Comparison of ENCODE assay signal across 9 mouse cellular contexts in genomic region chr17:3206527-3207398, GRCm38 (mm10).
A peak's percentile ranks its signal among the peaks of the same experiment; 100 is the strongest.
DNase-seq lines count a peak whose midpoint lies in the region; ATAC-seq and TF ChIP-seq lines count a peak whose summit lies in the region.
"Had no signal": no experiment of that assay in that cellular context is flagged by ENCODE, and none has a peak within 500 bp of the region (broad histone marks: within the 10 kb centered on the region; RNA-seq: fewer than 3 reads in every experiment).

No protein-coding gene starts in this region.

- H3K9me3 ChIP-seq in liver, embryonic 11.5 days (ENCODE audit: control insufficient read depth, low read length): no peaks in the 10 kb centered on the region
- H3K9me3 ChIP-seq in liver, postnatal 0 days (ENCODE audit: low read length): no peaks in the 10 kb centered on the region
- no peaks in the 10 kb centered on the region for H3K9me3 ChIP-seq in embryonic facial prominence, embryonic 10.5 days
- no peaks in the 10 kb centered on the region for H3K9me3 ChIP-seq in hindbrain, postnatal 0 days (ENCODE audit: low read length)

- no peaks in the 10 kb centered on the region for H3K27me3 ChIP-seq in liver, embryonic 11.5 days (replicated peaks; ENCODE audit: control insufficient read depth, insufficient read depth, low read length)
- no peaks in the 10 kb centered on the region for H3K27me3 ChIP-seq in liver, postnatal 0 days (ENCODE audit: insufficient read depth, low read length)
- no peaks in the 10 kb centered on the region for H3K27me3 ChIP-seq in embryonic facial prominence, embryonic 10.5 days (replicated peaks; ENCODE audit: low read depth, poor library complexity, severe bottlenecking)
- no peaks in the 10 kb centered on the region for H3K27me3 ChIP-seq in kidney, adult 2 months (replicated peaks; ENCODE audit: control insufficient read depth, insufficient read depth, low read length)
- no peaks in the 10 kb centered on the region for H3K27me3 ChIP-seq in hindbrain, postnatal 0 days (ENCODE audit: insufficient read depth, low read length)

- no peak for TF ChIP-seq CTCF in liver, postnatal 0 days (IDR thresholded peaks at IDR 0.05; ENCODE audit: low read depth)
- TF ChIP-seq CTCF in kidney, adult 2 months (conservative IDR thresholded peaks at IDR 0.05; ENCODE audit: insufficient read depth, insufficient read length, low read depth, low read length): no peak
- no peak for TF ChIP-seq CTCF in hindbrain, postnatal 0 days (IDR thresholded peaks at IDR 0.05; ENCODE audit: low read depth)

- no peak for TF ChIP-seq EP300 in liver, postnatal 0 days (IDR thresholded peaks at IDR 0.05; ENCODE audit: low read depth)

- H3K4me3 ChIP-seq in liver, embryonic 11.5 days (ENCODE audit: low read depth, low read length): no peak overlapping the region
- no peak overlapping the region for H3K4me3 ChIP-seq in liver, postnatal 0 days (ENCODE audit: low read depth, low read length)
- H3K4me3 ChIP-seq in embryonic facial prominence, embryonic 10.5 days: no peak overlapping the region
- H3K4me3 ChIP-seq in kidney, adult 2 months (ENCODE audit: insufficient read depth, low read depth, low read length): no peak overlapping the region
- no peak overlapping the region for H3K4me3 ChIP-seq in hindbrain, postnatal 0 days (ENCODE audit: low read length)

- H3K36me3 ChIP-seq in liver, embryonic 11.5 days (ENCODE audit: control insufficient read depth, insufficient read depth, low read length): peaks cover 2% of the 10 kb centered on the region; the same call in 1 of the 2 replicates
- peaks cover 16% of the 10 kb centered on the region for H3K36me3 ChIP-seq in liver, postnatal 0 days (replicated peaks; ENCODE audit: insufficient read depth, low read length)
- H3K36me3 ChIP-seq in embryonic facial prominence, embryonic 10.5 days (replicated peaks): peaks cover 66% of the 10 kb centered on the region
- H3K36me3 ChIP-seq in kidney, adult 2 months (ENCODE audit: control insufficient read depth, insufficient read depth, low read length): no peaks in the 10 kb centered on the region
- H3K36me3 ChIP-seq in hindbrain, postnatal 0 days (ENCODE audit: insufficient read depth, low read length): no peaks in the 10 kb centered on the region; the same call in 1 of the 2 replicates

- TF ChIP-seq POLR2A in kidney, adult 2 months (IDR thresholded peaks at IDR 0.05; ENCODE audit: low read depth, low read length): no peak

- DNase-seq in liver, embryonic 11.5 days (ENCODE audit: low spot score): no peak
- DNase-seq in liver, postnatal 0 days: no peak
- no peak for DNase-seq in embryonic facial prominence, embryonic 10.5 days (ENCODE audit: low spot score)
- peak; percentile 58 for DNase-seq in kidney, adult 2 months
- DNase-seq in hindbrain, postnatal 0 days (ENCODE audit: low spot score): no peak
- no peak for DNase-seq in ovary, postnatal 10 days (ENCODE audit: low spot score)
- no peak for DNase-seq in spleen, postnatal 36 days (ENCODE audit: low spot score in 2 of 2)

- H3K27ac ChIP-seq in liver, embryonic 11.5 days (ENCODE audit: low read depth, low read length): no peak overlapping the region
- no peak overlapping the region for H3K27ac ChIP-seq in liver, postnatal 0 days (ENCODE audit: low read depth)
- peak overlapping the region; percentile 48 for H3K27ac ChIP-seq in embryonic facial prominence, embryonic 10.5 days (replicated peaks)
- H3K27ac ChIP-seq in kidney, adult 2 months (ENCODE audit: insufficient read depth, low read depth, low read length): no peak overlapping the region
- no peak overlapping the region for H3K27ac ChIP-seq in hindbrain, postnatal 0 days
- H3K27ac ChIP-seq: kidney, postnatal 0 days had no signal

- WGBS in liver, embryonic 11.5 days: 57% methylated on average over 2 of the region's 2 CpGs
- WGBS in liver, postnatal 0 days (ENCODE audit: insufficient replicate concordance): 45% methylated on average over 2 of the region's 2 CpGs
- WGBS in embryonic facial prominence, embryonic 10.5 days: 67% methylated on average over 2 of the region's 2 CpGs
- 44% methylated on average over 2 of the region's 2 CpGs for WGBS in kidney, adult 2 months
- 55% methylated on average over 2 of the region's 2 CpGs for WGBS in hindbrain, postnatal 0 days

- ATAC-seq in liver, embryonic 11.5 days (replicated peaks; ENCODE audit: low FRiP score): peak; percentile 21; the same call in 1 of the 2 replicates
- ATAC-seq in liver, postnatal 0 days: no peak
- peak; percentile 30 for ATAC-seq in megakaryocyte progenitor cell, adult 5-6 weeks (replicated peaks; ENCODE audit: poor library complexity)
- ATAC-seq in hindbrain, postnatal 0 days: no peak

- H3K4me2 ChIP-seq in liver, embryonic 11.5 days: no peak overlapping the region
- H3K4me2 ChIP-seq in liver, postnatal 0 days (ENCODE audit: low read depth, low read length): no peak overlapping the region
- H3K4me2 ChIP-seq in hindbrain, postnatal 0 days (ENCODE audit: low read depth, low read length): no peak overlapping the region

- H3K4me1 ChIP-seq in liver, embryonic 11.5 days (replicated peaks; ENCODE audit: control insufficient read depth, insufficient read depth, low read length): no peaks in the 10 kb centered on the region; the same call in 1 of the 2 replicates
- peaks cover 11% of the 10 kb centered on the region; the same call in 1 of the 2 replicates for H3K4me1 ChIP-seq in liver, postnatal 0 days (ENCODE audit: insufficient read depth)
- H3K4me1 ChIP-seq in embryonic facial prominence, embryonic 10.5 days: peaks cover 20% of the 10 kb centered on the region
- H3K4me1 ChIP-seq in kidney, adult 2 months (ENCODE audit: control insufficient read depth, insufficient read depth, low read length): no peaks in the 10 kb centered on the region
- H3K4me1 ChIP-seq in hindbrain, postnatal 0 days (ENCODE audit: insufficient read depth, low read length): no peaks in the 10 kb centered on the region

- no peak overlapping the region for H3K9ac ChIP-seq in liver, embryonic 11.5 days (ENCODE audit: low read depth, low read length)
- no peak overlapping the region for H3K9ac ChIP-seq in liver, postnatal 0 days (replicated peaks)
- no peak overlapping the region for H3K9ac ChIP-seq in hindbrain, postnatal 0 days (replicated peaks; ENCODE audit: low read length)

Comparison
In these comparisons a context has a peak if more than half of its experiments do, and no peak if none do; other contexts are left out.
1. ATAC-seq: peak in liver, embryonic 11.5 days (single experiment) and megakaryocyte progenitor cell, adult 5-6 weeks (single experiment); none in liver, postnatal 0 days (single experiment) and hindbrain, postnatal 0 days (single experiment).